Mouse (Mus musculus) ES-CJ7 (cell line): ENCODE data around the gene Rai1.
A peak's percentile ranks its signal among the peaks of the same experiment; 100 is the strongest.

Experiments
- DNase-seq: peaks from one replicate; pipeline ENCODE4 v3.0.0; 2011; ENCODE audit warnings: low read depth, low spot score

Rai1 gene

GRCm38 (mm10) chr11:60094909-60095810, 9.7 kb upstream of the Rai1 start:
- no peak for DNase-seq

- peak; percentile 14 for DNase-seq
Measured at GRCm38 (mm10) chr11:60099555-60100186, 5.1 kb upstream of the Rai1 start.

GRCm38 (mm10) chr11:60100827-60101555, 3.8 kb upstream of the Rai1 start:
- peak; percentile 87 for DNase-seq

GRCm38 (mm10) chr11:60101986-60102385, 2.8 kb upstream of the Rai1 start:
- no peak for DNase-seq

- no peak for DNase-seq
Measured at GRCm38 (mm10) chr11:60102664-60103063, 2.1 kb upstream of the Rai1 start.

- DNase-seq = no peak
Measured at GRCm38 (mm10) chr11:60103567-60103966, 1.2 kb upstream of the Rai1 start.

- peak; percentile 63 for DNase-seq
Measured at GRCm38 (mm10) chr11:60105593-60106542, 1.1 kb downstream of the Rai1 start.

- peak; percentile 11 for DNase-seq
Measured at GRCm38 (mm10) chr11:60106543-60107110, 1.8 kb downstream of the Rai1 start.

- DNase-seq = no peak
Measured at GRCm38 (mm10) chr11:60107449-60107848, 2.6 kb downstream of the Rai1 start.

- no peak for DNase-seq
Measured at GRCm38 (mm10) chr11:60108631-60109172, 3.9 kb downstream of the Rai1 start.

- no peak for DNase-seq
Measured at GRCm38 (mm10) chr11:60110386-60110785, 5.6 kb downstream of the Rai1 start.

GRCm38 (mm10) chr11:60111576-60111975, 6.8 kb downstream of the Rai1 start:
- no peak for DNase-seq

GRCm38 (mm10) chr11:60113624-60114023, 8.8 kb downstream of the Rai1 start:
- peak; percentile 11 for DNase-seq

GRCm38 (mm10) chr11:60114296-60115023, 9.6 kb downstream of the Rai1 start:
- peak; percentile 54 for DNase-seq

GRCm38 (mm10) chr11:60115024-60115538, 10.3 kb downstream of the Rai1 start:
- DNase-seq = peak; percentile 94

- no peak for DNase-seq
Measured at GRCm38 (mm10) chr11:60115638-60116276, 10.9 kb downstream of the Rai1 start.

- DNase-seq = no peak
Measured at GRCm38 (mm10) chr11:60120586-60121262, 15.9 kb downstream of the Rai1 start.

- no peak for DNase-seq
Measured at GRCm38 (mm10) chr11:60122611-60123010, 17.8 kb downstream of the Rai1 start.
